Mouse (Mus musculus) midbrain, postnatal 0 days (tissue): ENCODE measurements at regions not wholly inside any gene's neighbourhood (a gene's known extent, or its start where the extent isn't known, plus 50 kb on each side); places are given as distances from the start of the nearest gene placed in this dataset.
A peak's percentile ranks its signal among the peaks of the same experiment; 100 is the strongest.

Source experiments
- ATAC-seq: fragments of 200-750 bp; cut with Nextera tagmentation; 2 replicates; pipeline ENCODE4 v1.8.0; 2017; ENCODE audit warnings: moderate number of reproducible peaks, mild to moderate bottlenecking, moderate TSS enrichment, moderate library complexity; ENCODE audit not compliant: low FRiP score
- DNase-seq: peaks from one replicate; pipeline ENCODE4 v3.0.0-alpha.2; 2015; ENCODE audit warnings: low spot score
- H3K27ac ChIP-seq: fragments of 300-500 bp; sonication (generic); 2 replicates; pipeline ENCODE4 v1.5.1; 2014; ENCODE audit warnings: low read depth, mild to moderate bottlenecking, low read length, mixed read lengths
- H3K27me3 ChIP-seq: fragments of 300-500 bp; sonication (generic); 2 replicates; pipeline ENCODE4 v1.6.1; 2014; ENCODE audit warnings: low read length, control low read depth, mixed read lengths; ENCODE audit not compliant: insufficient read depth
- H3K36me3 ChIP-seq: fragments of 300-500 bp; sonication (generic); 2 replicates; pipeline ENCODE4 v1.6.1; 2014; ENCODE audit warnings: low read length, control low read depth, mixed read lengths; ENCODE audit not compliant: insufficient read depth
- H3K4me1 ChIP-seq: fragments of 300-500 bp; sonication (generic); 2 replicates; pipeline ENCODE4 v1.6.1; 2014; ENCODE audit warnings: mild to moderate bottlenecking, control low read depth, antibody characterized with exemption, low read length, mixed read lengths; ENCODE audit not compliant: insufficient read depth
- H3K4me2 ChIP-seq: fragments of 300-500 bp; sonication (generic); 2 replicates; pipeline ENCODE4 v1.6.1; 2014; ENCODE audit warnings: low read depth, mild to moderate bottlenecking, low read length, mixed read lengths; ENCODE audit not compliant: poor library complexity, severe bottlenecking
- H3K4me3 ChIP-seq: fragments of 300-500 bp; sonication (generic); 2 replicates; pipeline ENCODE4 v1.5.1; 2014; ENCODE audit warnings: low read depth, mild to moderate bottlenecking, low read length, moderate library complexity
- H3K9ac ChIP-seq: fragments of 300-500 bp; sonication (generic); replicated peaks from 2 replicates; pipeline ENCODE4 v1.6.1; 2014; ENCODE audit warnings: mild to moderate bottlenecking, low read length, moderate library complexity, mixed read lengths; ENCODE audit not compliant: poor library complexity, severe bottlenecking
- H3K9me3 ChIP-seq: fragments of 300-500 bp; sonication (generic); 2 replicates; pipeline ENCODE4 v1.6.1; 2016; ENCODE audit warnings: low read length, control low read depth
- CTCF ChIP-seq: IDR thresholded peaks from 2 replicates; pipeline ENCODE4 v1.5.1; 2016; ENCODE audit warnings: antibody characterized with exemption, mild to moderate bottlenecking
- WGBS: fragments of 180-500 bp; shearing (Covaris S2); extraction: QIAGEN DNeasy Blood & Tissue Kit; methylation state at CpG from one replicate; pipeline ENCODE4 v1.1.7; 2014; 5-methylcytosine and 5-hydroxymethylcytosine counted together

GRCm38 (mm10) chr3:149355362-149355761 lies 365.0 kb upstream of the Adgrl2 start:
- no peak overlapping the region for H3K4me2 ChIP-seq
- no peaks in the 10 kb centered on the region for H3K36me3 ChIP-seq
- 92% methylated on average over 11 of the region's 11 CpGs for WGBS
- ATAC-seq (no peak), DNase-seq (no peak)
- H3K9ac ChIP-seq = no peak overlapping the region
- no peak overlapping the region for H3K27ac ChIP-seq
- H3K27me3 ChIP-seq = no peaks in the 10 kb centered on the region
- H3K9me3 ChIP-seq = no peaks in the 10 kb centered on the region
- H3K4me3 ChIP-seq = no peak overlapping the region
- H3K4me1 ChIP-seq = no peaks in the 10 kb centered on the region; the same call in 1 of the 2 replicates
- no peak for TF ChIP-seq CTCF

GRCm38 (mm10) chr3:149353958-149354357 lies 363.6 kb upstream of the Adgrl2 start:
- WGBS = 85% methylated on average over 5 of the region's 5 CpGs
- TF ChIP-seq CTCF = no peak
- H3K9ac ChIP-seq = no peak overlapping the region
- no peaks in the 10 kb centered on the region for H3K27me3 ChIP-seq
- no peak overlapping the region for H3K27ac ChIP-seq
- H3K36me3 ChIP-seq = no peaks in the 10 kb centered on the region
- no peak for DNase-seq
- no peak overlapping the region for H3K4me2 ChIP-seq
- H3K9me3 ChIP-seq = no peaks in the 10 kb centered on the region
- no peak overlapping the region for H3K4me3 ChIP-seq
- H3K4me1 ChIP-seq = no peaks in the 10 kb centered on the region; the same call in 1 of the 2 replicates
- no peak for ATAC-seq

GRCm38 (mm10) chr3:149352546-149352945 lies 362.2 kb upstream of the Adgrl2 start:
- 85% methylated on average over 6 of the region's 6 CpGs for WGBS
- H3K27ac ChIP-seq = no peak overlapping the region
- no peak for ATAC-seq
- H3K4me2 ChIP-seq = no peak overlapping the region
- no peaks in the 10 kb centered on the region for H3K27me3 ChIP-seq
- H3K4me1 ChIP-seq = no peaks in the 10 kb centered on the region
- H3K9me3 ChIP-seq = no peaks in the 10 kb centered on the region
- H3K4me3 ChIP-seq = no peak overlapping the region
- no peak for TF ChIP-seq CTCF
- H3K36me3 ChIP-seq = no peaks in the 10 kb centered on the region
- no peak for DNase-seq
- no peak overlapping the region for H3K9ac ChIP-seq

GRCm38 (mm10) chr3:149349731-149350130 lies 359.4 kb upstream of the Adgrl2 start:
- 84% methylated on average over 6 of the region's 6 CpGs for WGBS
- Histone ChIP-seq H3K4me2 (no peak overlapping the region), H3K36me3 (no peaks in the 10 kb centered on the region), H3K9ac (no peak overlapping the region), H3K4me3 (no peak overlapping the region), H3K27ac (no peak overlapping the region), H3K27me3 (no peaks in the 10 kb centered on the region), H3K4me1 (no peaks in the 10 kb centered on the region), H3K9me3 (no peaks in the 10 kb centered on the region)
- no peak for TF ChIP-seq CTCF
- ATAC-seq (no peak), DNase-seq (no peak)

GRCm38 (mm10) chr3:149349211-149349697 lies 358.9 kb upstream of the Adgrl2 start:
- ATAC-seq = no peak
- Histone ChIP-seq H3K27me3 (no peaks in the 10 kb centered on the region), H3K36me3 (no peaks in the 10 kb centered on the region), H3K9ac (no peak overlapping the region), H3K4me2 (no peak overlapping the region), H3K4me1 (no peaks in the 10 kb centered on the region), H3K9me3 (no peaks in the 10 kb centered on the region), H3K4me3 (no peak overlapping the region), H3K27ac (no peak overlapping the region)
- WGBS = 41% methylated on average over 9 of the region's 9 CpGs
- peak; percentile 19 for DNase-seq
- TF ChIP-seq CTCF = peak; percentile 54

- 72% methylated on average over 1 of the region's 1 CpGs for WGBS
- no peak overlapping the region for H3K4me3 ChIP-seq
- H3K4me2 ChIP-seq = no peak overlapping the region
- H3K27ac ChIP-seq = no peak overlapping the region
- no peak for TF ChIP-seq CTCF
- no peak for ATAC-seq
- no peaks in the 10 kb centered on the region for H3K27me3 ChIP-seq
- no peaks in the 10 kb centered on the region for H3K9me3 ChIP-seq
- H3K9ac ChIP-seq = no peak overlapping the region
- no peaks in the 10 kb centered on the region for H3K36me3 ChIP-seq
- H3K4me1 ChIP-seq = no peaks in the 10 kb centered on the region
- no peak for DNase-seq
These were observed 358.2 kb upstream of the Adgrl2 start for GRCm38 (mm10) chr3:149348459-149348971.
